Mouse (Mus musculus): ENCODE measurements at regions not wholly inside any gene's neighbourhood (a gene's known extent, or its start where the extent isn't known, plus 50 kb on each side); places are given as distances from the start of the nearest gene placed in this dataset.
"Not testable (repeated sequence)": the region's sequence is repeated elsewhere in the genome, so short reads cannot be mapped to it uniquely, and the experiment has no call there.

DNA sequence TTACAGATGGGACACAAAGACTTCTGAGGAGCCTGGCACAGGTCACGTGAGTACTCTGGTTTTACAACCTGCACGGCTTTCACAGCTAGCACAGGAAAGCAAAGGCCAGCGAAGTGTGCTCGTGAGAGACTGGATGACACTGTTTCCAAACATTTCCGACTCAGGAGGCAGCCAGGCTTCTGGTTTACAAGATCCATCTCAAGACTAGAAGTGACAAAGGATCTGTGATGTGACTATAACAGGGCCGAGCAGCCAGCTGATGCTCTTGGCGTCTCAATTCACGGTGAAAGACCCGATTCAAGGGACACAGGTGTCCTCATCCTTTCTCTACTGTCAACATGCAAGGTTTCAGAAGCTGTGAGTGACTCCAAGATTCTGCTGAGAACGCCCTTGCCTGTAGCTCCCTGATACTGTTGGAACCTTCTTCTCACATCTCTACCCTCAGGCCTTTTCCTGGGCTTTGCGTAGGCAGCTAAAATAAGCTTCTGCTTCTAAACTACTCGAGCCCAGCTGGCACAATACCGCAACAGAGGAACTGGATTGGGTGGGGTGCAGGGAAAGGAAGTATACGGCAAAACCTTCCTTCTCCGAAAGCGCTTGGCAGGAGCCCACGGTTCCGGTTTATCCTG is 300.3 kb downstream of the Abcc12 start:
- DNase-seq (ENCODE audit: low read depth, low spot score) = no peak

DNA sequence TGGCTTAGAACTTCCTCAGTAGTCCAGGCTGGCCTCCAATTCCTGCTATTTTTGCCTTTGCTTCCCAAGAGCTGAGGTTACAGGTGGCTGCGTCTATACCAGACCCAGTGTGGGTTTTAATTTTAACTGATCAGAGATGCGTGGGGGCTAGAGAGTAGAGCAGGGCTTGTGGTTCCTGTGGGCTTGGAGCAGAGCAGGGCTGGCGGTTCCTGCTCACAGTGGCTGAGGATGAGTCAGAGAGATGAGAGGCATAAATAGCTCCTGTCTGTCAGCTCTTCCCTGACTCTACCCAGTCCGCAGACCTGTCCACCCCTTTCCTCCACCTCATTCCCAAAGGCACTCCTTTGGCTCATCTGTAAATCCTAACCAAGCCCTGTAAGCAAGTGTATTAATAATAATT is 304.8 kb downstream of the Abcc12 start:
- no peak for DNase-seq (ENCODE audit: low read depth, low spot score)

DNA sequence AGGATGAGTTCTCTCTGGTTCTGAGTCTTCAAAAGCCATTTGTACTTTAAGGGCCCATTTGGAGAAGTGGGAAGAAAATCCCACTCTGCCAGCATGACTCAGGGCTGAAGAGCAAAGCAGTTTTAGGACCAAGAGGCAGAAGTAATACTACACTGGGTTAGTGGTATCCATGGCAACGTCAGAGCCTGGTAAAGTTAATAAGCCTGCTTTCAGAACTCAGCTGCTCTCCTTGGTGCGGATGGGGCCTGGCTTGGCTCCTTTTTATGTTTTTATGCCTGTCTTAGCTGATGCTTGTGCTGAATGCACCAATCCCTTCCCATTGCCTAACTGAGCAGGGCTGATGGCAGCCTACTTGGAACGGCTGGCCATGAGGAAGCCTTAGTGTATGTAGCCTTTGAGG is 306.7 kb downstream of the Abcc12 start:
- peak; percentile 59 for DNase-seq (ENCODE audit: low read depth, low spot score)

DNA sequence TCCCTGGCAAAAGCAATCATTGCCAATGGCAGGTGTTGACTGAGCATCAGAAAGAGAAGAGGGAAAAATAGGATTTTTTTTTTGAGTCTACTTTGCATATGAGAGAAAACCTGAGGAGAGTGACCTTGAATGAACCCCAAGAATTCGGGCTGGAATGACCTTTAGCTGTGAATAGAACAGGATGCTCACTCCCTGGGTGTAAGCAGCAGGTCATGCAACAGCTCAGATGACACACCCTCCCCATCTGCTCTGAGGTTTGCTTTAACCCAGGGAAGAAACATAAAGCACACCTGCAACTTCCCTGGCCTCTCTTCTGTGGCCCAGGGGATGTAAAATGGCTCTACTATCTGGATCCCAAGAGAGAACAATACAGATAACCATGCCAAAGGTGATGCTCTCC is 307.9 kb downstream of the Abcc12 start:
- no peak for DNase-seq (ENCODE audit: low read depth, low spot score)

DNA sequence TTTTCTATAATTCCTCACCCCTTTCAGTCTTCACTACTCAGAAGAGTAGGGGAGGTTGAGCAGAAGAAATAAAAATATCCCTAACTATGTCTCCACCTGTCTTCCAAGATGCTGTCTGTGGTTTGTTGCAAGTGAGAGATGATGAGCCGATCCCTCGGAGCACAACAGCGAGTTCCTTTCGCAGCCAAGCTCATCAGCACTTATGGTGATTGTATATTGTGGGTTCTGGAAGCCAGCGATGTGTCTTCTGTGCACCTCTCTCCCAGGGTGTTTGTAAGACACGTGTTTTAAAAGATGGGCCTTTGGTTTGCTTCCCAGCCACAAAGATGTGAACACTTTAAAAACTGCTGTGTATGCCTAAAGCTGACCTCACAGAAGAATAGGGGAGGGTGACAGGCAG is 309.0 kb downstream of the Abcc12 start:
- DNase-seq (ENCODE audit: low read depth, low spot score) = no peak

DNA sequence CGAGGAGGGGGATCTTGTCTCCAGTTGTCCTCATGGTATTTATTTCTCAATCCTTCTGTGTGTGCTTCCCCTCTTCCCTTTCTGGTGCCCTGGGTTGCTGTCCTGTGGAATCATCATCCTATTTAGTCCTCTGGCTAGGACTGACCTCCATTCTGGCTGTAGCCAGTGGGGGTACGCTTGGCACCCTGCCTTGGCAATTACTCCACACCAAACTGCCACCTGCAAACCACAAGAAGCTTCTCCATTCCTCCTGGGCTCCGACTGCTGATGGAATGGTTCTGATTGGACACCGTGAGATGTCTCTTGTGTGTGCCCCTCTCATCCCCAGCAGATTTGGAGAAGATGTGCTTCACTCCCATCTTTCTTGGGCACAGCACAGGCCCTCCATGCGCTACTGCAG is 322.5 kb downstream of the Abcc12 start:
- DNase-seq (ENCODE audit: low read depth, low spot score) = no peak

DNA sequence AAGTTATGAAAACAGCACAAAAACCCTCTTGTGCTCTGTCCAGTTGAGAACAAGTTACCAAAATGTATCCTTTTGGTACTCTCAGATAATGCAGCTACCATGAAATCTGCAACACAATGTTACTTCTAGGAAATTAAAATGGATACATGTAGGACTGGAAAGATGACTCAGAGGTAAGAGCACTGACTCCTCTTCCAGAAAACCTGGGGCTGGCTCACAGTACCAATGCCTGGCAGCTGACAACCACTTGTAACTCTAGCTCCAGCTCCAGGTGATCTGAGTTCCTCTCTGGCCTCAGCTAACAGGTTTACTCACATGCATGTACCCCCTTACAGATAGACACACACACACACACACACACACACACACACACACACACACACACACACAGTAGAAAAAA is 325.1 kb downstream of the Abcc12 start:
- DNase-seq (ENCODE audit: low read depth, low spot score) = no peak

DNA sequence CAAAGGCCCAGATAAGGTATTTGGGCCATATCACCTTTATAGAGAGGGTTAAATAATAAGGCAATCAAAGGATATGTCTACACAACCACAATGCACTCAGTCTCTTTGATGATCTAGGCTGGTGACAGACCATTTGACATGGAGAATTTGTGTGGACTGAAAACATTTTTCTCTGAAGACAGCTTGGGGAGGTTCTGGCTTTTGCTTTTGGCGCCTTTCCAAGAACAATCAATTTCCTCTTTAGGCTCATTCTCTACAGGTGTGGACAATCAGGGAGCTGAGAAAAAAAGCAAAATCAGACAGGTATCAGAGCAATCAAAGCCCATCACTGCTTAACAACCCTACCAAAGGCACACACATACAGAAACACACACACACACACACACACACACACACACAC is 325.8 kb downstream of the Abcc12 start:
- no peak for DNase-seq (ENCODE audit: low read depth, low spot score)

DNA sequence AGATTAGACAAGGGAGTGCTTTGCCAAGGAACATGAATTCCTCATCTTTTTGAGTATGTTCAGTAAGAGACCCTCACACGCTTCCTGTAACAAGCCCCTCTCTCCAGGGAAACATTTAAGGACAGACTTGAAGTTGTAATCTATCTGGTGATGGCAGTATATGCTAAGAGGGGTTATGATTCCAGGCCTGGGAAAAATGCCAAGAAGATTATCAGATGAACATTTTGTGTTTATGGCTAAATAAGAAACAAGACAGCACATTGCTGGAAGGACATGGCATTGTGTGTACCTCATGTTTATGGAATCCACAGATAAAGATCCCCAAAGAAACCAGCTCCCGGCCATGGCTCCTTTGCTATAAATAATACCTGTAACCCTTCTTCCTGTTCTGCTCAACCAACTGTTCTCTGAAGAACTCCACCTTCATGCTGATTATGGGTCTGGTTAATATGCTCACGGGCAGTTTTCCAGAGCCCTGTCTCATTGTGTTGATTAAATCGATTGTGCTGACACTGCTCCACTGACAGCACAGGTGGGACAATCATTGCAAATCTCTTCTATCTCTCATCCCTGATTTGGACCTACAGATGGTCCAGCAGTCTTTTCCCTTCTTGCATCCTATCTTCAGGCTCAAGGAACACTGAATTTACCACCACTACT is 327.7 kb downstream of the Abcc12 start:
- no peak for DNase-seq (ENCODE audit: low read depth, low spot score)

DNA sequence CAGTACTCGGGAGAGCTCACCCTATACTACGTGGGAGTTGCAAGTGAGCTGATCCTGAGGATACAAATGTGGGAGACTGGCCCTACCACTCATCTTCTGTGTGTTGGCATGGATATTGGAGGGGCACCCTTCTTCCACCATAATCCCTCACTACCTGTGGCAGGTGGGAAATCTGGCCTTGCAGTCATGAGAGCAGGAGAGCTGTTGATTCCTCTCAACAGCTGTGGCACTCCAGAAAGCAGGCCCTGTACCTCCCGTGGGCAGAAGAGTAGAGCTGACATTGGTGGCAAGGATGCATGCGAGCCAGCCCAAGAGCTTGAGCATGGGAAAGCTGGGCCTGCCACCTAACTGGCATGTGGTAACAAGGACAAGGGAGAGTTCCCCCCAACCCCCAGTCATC is 345.8 kb downstream of the Abcc12 start:
- DNase-seq (ENCODE audit: low read depth, low spot score) = no peak

DNA sequence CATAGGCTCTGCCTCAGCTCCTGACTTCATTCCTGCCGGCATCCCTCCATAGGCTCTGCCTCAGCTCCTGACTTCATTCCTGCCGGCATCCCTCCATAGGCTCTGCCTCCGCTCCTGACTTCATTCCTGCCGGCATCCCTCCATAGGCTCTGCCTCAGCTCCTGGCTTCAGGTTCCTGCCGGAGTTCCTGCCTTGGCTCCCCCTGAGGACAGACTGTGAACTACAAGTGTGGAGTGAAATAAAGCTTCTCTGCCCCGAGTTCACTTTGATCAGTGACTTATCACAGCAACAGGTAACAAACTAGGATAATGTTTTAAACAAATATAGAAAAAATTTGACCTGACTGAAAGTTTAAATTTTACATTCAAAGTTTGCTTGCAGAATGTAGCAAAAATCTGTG is 348.5 kb downstream of the Abcc12 start:
- DNase-seq (ENCODE audit: low read depth, low spot score) = not testable (repeated sequence)

DNA sequence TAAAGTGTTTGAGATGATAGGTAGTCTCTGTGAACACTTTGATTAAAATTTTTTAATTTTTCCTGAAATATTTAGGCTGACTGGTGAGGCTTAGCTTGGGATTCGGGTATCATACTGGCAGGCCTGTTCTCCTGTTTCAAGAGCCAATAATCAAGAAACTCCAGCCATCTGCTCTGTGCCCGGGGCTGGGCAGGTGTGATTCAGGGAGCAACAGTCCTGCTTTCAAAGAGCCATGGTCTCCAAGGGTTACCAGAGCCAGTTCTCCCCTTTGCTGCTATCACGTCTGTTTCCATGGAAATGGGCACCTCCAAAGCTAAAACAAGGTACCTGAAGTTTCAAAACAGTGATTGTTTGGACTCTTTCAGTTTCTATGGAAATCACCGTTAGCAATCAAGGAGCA is 355.6 kb downstream of the Abcc12 start:
- DNase-seq (ENCODE audit: low read depth, low spot score) = no peak

DNA sequence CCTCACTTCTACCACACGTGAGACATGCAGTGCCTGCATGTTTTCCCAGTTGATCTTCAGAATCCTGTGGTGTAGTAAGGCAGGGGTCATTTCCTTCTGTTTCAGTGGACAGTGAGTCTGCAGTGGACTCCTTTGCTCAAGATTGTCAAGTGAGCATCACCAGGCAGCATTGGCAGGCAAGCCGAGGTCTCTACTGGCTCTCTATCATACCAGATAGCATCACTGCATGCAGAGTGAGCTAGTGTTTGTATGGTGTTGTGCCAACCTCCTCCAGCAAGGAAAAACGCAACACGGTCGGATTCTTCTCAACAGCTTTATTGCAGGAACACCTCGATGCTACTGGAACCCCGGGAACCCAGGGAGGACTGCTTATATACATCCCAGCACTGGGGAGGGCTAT is 357.8 kb downstream of the Abcc12 start:
- DNase-seq (ENCODE audit: low read depth, low spot score) = no peak

DNA sequence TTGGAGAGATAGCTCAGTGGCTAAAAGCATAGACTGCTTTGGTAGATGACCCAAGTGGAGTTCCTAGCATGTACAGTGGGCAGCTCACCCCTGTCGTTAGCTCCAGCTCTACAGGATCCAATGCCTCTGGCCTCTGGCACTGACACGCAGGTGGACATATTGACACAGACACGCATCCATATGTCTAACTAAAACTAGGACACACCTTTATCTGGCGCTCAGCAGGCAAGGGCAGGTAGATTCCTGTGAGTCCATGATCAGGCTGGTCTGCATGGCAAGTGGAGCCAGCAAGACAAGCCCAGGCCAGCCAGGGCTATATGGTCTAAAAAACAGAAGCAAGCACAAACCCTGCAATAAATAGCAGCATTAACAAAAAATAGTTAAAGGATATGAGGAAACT is 358.3 kb downstream of the Abcc12 start:
- DNase-seq (ENCODE audit: low read depth, low spot score) = no peak

DNA sequence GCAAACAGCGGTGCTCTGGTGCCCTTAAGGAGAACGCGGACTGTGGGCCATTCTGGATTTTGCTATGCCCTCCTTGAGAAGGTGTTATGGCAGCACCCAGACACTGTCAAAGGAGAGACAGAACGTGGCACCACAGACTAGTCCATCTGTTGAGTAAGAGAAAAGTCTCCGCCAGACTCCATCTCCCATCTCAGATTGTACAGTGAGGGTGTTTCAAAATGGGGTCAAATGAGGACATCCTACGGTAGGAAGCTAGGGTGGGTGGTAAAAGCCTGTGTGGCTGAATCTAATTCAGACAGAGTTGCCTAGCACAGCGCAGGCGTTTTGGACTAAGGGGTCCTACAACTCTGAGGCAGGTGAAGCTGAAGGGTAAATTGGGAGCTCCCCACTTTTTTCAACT is 366.1 kb downstream of the Abcc12 start:
- no peak for DNase-seq (ENCODE audit: low read depth, low spot score)

DNA sequence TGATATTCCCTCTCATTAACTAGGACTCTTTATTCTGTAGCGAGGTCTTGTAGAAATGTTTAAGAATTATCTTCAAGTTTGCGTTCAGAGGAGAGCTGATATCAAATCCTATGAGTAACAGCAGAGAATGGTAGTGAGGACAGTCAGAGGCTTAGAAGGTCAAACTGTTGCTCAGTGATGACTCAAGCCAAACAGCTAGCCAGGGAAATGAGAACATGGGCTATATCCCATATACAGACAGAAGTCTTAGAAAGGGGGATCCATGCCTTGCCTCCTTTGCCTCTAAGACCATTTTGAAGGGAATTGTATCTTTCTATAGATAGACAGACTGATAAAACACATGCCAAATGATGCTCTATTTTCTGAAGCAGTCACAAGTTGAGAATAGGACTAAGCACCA is 368.0 kb downstream of the Abcc12 start:
- DNase-seq (ENCODE audit: low read depth, low spot score) = no peak

DNA sequence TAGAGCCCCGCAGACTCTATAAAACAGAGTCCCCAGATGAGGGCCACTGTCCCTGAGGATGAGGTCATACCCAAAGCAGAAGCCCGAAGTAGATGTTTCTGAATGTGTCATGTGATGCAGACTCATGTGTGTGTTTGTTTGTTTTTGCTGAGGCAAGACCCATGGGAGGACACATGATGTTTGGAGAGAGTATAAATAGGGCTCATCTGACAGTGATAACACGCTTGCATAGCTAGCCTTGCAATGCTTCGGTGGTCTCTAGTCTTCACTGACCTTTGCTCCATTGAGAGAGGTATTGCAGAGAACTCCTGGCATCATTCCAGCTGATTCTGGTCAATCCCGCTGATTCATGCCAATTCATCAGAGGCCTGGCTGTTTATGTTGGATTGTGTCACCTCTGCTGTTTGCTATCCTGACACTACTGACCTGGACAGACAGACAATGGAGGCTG is 368.1 kb downstream of the Phkb start:
- no peak for DNase-seq (ENCODE audit: low read depth, low spot score)

DNA sequence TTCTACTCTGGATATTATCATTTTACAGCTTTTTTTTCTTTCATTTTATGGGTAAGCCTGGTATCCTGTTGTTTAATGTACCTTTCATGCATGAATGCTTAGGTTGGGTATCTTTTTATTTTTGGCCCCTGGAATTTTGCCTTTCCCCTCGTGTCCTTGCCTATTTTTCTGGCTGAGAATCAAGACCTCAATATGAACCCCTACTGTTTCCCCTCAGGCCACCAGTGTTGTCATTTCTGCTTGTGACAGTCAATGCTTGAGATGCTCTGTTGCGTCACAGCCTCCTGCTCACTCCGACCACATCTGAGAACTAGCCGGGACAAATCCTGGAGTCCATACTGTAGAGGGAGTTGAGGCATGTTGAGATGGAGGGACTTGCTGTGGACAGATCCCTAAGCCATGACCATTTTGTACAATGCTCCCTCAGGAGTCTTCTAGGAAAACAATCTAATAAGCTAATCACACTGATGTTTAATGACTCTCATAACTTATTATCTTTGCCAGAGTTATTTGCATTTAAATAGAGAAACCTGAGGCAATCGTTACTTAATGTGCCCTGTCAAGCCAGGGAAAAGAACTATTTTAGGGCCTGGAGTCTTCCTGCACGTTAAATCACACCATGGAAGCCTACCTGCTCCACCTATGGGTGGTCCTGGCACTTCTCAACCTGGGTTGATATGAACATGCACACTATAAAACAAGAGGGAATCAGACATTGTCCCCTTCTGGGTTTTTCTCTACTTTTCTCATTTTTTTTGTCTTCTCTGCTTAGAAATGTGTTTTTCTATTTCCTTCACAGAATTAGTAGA is 363.9 kb downstream of the Phkb start:
- DNase-seq (ENCODE audit: low read depth, low spot score) = no peak

DNA sequence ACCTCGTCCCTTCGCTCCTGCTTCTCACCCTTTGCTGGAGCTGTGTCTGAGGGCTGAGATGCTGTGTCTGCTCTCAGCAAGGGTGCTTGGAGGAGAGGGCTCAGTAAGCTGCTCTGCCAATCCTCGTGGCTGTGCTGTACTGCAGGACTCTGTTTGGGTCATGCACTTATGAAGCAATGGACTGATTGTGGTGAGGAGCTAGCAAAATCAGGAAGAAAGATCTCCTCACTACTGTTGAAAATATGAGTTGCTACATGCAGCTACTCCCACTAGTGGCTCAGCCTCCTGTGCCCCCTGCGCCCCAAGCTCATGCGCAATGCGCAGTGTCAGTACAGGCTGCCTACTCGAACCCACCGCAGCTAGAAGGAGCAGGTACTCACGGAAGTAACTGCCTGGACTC is 362.3 kb downstream of the Phkb start:
- no peak for DNase-seq (ENCODE audit: low read depth, low spot score)

DNA sequence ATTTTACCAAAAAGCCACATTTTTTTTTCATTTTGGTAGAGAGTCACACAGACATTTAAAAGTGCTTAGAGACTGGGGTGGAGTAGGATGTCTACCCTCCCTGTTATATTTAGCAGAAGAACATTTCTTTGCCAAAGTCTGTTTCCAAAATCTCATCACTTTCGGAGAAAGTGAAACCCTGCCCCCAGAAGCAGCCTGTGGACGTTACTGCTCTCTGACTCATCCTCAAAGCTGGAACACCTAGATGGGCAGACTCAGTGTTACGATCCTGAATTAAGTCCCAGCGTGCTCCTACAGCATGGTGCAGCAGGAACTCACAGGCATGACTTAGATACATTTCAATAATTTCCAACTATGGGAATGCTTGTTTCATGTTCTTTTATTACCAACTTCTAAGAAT is 361.1 kb downstream of the Phkb start:
- DNase-seq (ENCODE audit: low read depth, low spot score) = no peak

DNA sequence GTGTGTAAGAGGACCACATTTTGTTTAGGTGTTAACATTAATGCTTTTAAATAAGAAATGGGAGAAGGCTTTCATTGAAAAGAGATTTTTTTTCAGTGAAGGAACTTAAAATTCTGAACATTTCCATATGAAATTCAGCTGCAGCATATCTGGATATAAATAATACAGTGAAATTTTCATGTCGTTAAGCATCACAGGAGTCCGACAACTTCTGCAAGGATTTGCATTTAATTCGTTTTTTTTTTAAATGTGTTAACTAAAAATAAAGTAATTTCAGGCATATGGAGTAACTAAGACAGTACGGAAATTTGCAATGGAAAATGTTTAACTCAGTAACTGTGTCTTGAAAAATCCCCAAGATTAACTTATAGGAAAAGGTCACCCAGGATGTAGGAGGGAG is 351.5 kb downstream of the Phkb start:
- no peak for DNase-seq (ENCODE audit: low read depth, low spot score)

DNA sequence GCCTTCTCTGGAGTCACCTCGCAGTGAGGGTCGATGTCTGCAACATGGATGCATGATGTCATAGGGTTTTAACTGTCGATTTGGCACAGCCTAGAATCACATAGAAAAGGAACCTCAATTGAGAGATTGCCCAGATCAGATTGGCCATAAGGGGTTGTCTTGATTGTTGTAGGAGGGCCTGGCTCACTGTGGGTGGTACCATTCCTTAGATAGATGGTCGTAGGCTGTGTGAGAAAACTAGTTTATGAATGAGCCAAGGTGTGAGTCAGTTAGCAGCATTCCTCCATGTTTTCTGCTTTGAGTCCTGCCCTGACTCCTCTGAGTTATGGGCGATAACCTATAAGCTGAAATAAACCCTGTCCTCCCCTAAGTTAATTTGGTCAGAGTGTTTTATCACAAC is 343.9 kb downstream of the Phkb start:
- no peak for DNase-seq (ENCODE audit: low read depth, low spot score)

DNA sequence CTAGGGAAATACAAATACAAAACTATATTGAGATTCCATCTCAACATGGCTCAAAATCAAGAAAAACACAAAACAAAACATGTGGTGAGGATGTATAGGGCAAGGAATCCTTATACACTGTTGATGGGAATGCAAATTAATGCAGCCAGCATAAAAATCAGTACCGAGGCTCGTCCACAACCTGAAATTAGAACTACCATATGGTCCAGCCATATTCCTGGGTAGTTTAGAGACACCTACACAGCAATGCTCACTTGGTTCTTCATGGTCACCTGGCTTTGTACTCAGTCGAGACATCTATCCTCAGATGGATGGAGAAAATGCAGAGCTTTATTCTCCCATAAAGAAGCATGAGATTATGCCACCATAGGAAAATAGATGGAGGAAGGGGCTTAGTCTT is 340.0 kb downstream of the Phkb start:
- no peak for DNase-seq (ENCODE audit: low read depth, low spot score)

Measured in mesoderm, embryonic 11.5 days (tissue).